Mouse (Mus musculus): ENCODE measurements at regions not wholly inside any gene's neighbourhood (a gene's known extent, or its start where the extent isn't known, plus 50 kb on each side); places are given as distances from the start of the nearest gene placed in this dataset.

- no peak for TF ChIP-seq CTCF (IDR thresholded peaks at IDR 0.05; ENCODE audit: extremely low read depth, insufficient read depth, low read length)
- no peak for TF ChIP-seq POLR2A (IDR thresholded peaks at IDR 0.05; ENCODE audit: extremely low read depth, insufficient read depth, low read length)
Measured at GRCm38 (mm10) chr9:14199983-14200700, 74.7 kb upstream of the Sesn3 start.
